Mouse (Mus musculus) megakaryocyte, embryonic 14.5 days (primary cell): ENCODE data around the gene Gm525.

Experiments used
- FLI1 ChIP-seq: IDR thresholded peaks from 2 replicates; pipeline ENCODE4 v1.6.1; 2012; ENCODE audit warnings: low read length, inconsistent platforms, mixed read lengths
- GATA1 ChIP-seq: IDR thresholded peaks from 3 replicates; pipeline ENCODE4 v1.6.1; 2012; ENCODE audit warnings: mixed read lengths, low read length, inconsistent platforms, borderline replicate concordance

- no peak for TF ChIP-seq GATA1
- TF ChIP-seq FLI1: no peak
Measured at GRCm38 (mm10) chr11:89026117-89026516, 47.5 kb upstream of the Gm525 start.
